Mouse (Mus musculus) heart, adult 8-10 months (tissue): ENCODE measurements at regions not wholly inside any gene's neighbourhood (a gene's known extent, or its start where the extent isn't known, plus 50 kb on each side); places are given as distances from the start of the nearest gene placed in this dataset.

Experiments
- DNase-seq: peaks from one replicate; pipeline ENCODE4 v3.0.0; 2022; ENCODE audit warnings: low spot score

GRCm38 (mm10) chr2:113959025-113959767 lies 54.2 kb downstream of the Gjd2 start:
- DNase-seq: no peak

GRCm38 (mm10) chr2:113952480-113952879 lies 60.9 kb downstream of the Gjd2 start:
- DNase-seq: peak; percentile 29

- no peak for DNase-seq
These were observed 64.0 kb downstream of the Gjd2 start for GRCm38 (mm10) chr2:113949296-113949990.

GRCm38 (mm10) chr2:113931689-113932088 lies 81.7 kb downstream of the Gjd2 start:
- no peak for DNase-seq

GRCm38 (mm10) chr2:113930948-113931347 lies 82.5 kb downstream of the Gjd2 start:
- no peak for DNase-seq

- no peak for DNase-seq
These were observed 81.2 kb upstream of the Arhgap11a start for GRCm38 (mm10) chr2:113929650-113930049.

- DNase-seq: no peak
These were observed 75.7 kb upstream of the Arhgap11a start for GRCm38 (mm10) chr2:113924138-113924537.

- DNase-seq: no peak
These were observed 70.5 kb upstream of the Arhgap11a start for GRCm38 (mm10) chr2:113918913-113919312.

GRCm38 (mm10) chr2:113914248-113914647 lies 65.8 kb upstream of the Arhgap11a start:
- no peak for DNase-seq

GRCm38 (mm10) chr2:113911188-113911587 lies 62.7 kb upstream of the Arhgap11a start:
- DNase-seq: no peak

GRCm38 (mm10) chr2:113909502-113909901 lies 61.0 kb upstream of the Arhgap11a start:
- DNase-seq: no peak

- DNase-seq: no peak
These were observed 60.2 kb upstream of the Arhgap11a start for GRCm38 (mm10) chr2:113908636-113909035.

- DNase-seq: no peak
These were observed 56.0 kb upstream of the Arhgap11a start for GRCm38 (mm10) chr2:113904414-113904813.

- no peak for DNase-seq
These were observed 55.4 kb upstream of the Arhgap11a start for GRCm38 (mm10) chr2:113903865-113904264.

GRCm38 (mm10) chr2:113903006-113903545 lies 54.6 kb upstream of the Arhgap11a start:
- DNase-seq: no peak

- no peak for DNase-seq
These were observed 53.9 kb upstream of the Arhgap11a start for GRCm38 (mm10) chr2:113902406-113902805.

- no peak for DNase-seq
These were observed 52.0 kb upstream of the Arhgap11a start for GRCm38 (mm10) chr2:113900496-113900895.

GRCm38 (mm10) chr2:113898747-113899146 lies 50.3 kb upstream of the Arhgap11a start:
- DNase-seq: no peak
